Mouse (Mus musculus): ENCODE data around the gene Atrip. TPM values are rescaled to one million over a fixed set of nuclear protein-coding genes. Genes with fewer than 3 reads are reported as not detected.

Gene Atrip
- polyA plus RNA-seq, 1 experiment from 2014 or later, result 33.4 TPM

DNA sequence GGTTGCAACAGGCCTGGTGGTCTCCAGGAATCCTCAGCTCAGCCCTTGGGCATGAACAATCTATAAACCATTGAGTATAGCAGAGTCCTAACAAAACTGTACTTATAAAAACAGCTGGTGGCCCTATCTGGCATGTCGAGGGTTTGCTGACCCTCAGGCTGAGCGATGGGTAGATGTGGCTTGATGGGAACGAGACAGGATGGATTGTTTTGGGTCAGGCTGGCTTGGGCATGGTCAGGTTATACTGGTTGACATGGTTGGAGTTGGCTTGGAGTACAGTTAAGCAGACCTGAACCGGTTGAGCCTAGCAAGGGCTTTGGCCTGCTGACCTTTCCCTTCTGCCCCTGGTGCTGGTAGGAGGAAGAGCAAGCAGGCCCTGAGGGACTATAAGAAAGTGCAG lies 37.2 kb upstream of the Atrip start:
- Histone ChIP-seq H3K4me1 (replicated peaks) (peaks cover 18% of the 10 kb centered on the region), H3K4me2 (no peak overlapping the region), H3K9ac (replicated peaks) (no peak overlapping the region), H3K36me3 (peaks cover 96% of the 10 kb centered on the region), H3K4me3 (replicated peaks) (no peak overlapping the region), H3K27ac (no peak overlapping the region), H3K9me3 (no peaks in the 10 kb centered on the region), H3K27me3 (no peaks in the 10 kb centered on the region)
- 86% methylated on average over 4 of the region's 4 CpGs for WGBS
- ATAC-seq (ENCODE audit: insufficient number of reproducible peaks, insufficient read depth, low FRiP score, low TSS enrichment, low read depth), result no peak

DNA sequence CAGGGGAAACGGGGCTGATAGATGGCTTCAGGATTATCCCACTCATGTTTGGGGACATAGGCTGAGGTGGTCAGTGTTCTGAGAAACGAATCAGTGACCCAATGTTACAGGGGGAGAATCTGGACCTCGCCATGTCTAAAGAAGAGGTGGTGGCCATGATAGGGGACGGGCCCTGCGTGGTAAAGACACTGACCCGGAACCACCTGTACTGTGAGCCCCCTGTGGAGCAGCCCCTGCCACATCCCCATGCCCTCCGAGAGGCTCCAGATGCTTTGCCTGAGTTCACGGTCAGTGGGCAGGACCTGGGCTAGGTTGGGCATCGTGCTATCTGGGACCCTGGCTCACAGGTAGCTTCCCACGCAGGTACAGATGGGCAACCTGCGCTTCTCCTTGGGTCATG lies 36.3 kb upstream of the Atrip start:
- no peaks in the 10 kb centered on the region for H3K9me3 ChIP-seq
- no peak overlapping the region for H3K4me3 ChIP-seq (replicated peaks)
- H3K4me2 ChIP-seq, result no peak overlapping the region
- H3K27me3 ChIP-seq, result no peaks in the 10 kb centered on the region
- 90% methylated on average over 11 of the region's 11 CpGs for WGBS
- no peak overlapping the region for H3K27ac ChIP-seq
- peaks cover 22% of the 10 kb centered on the region for H3K4me1 ChIP-seq (replicated peaks)
- ATAC-seq (ENCODE audit: insufficient number of reproducible peaks, insufficient read depth, low FRiP score, low TSS enrichment, low read depth), result no peak
- peaks cover 96% of the 10 kb centered on the region for H3K36me3 ChIP-seq
- no peak overlapping the region for H3K9ac ChIP-seq (replicated peaks)

DNA sequence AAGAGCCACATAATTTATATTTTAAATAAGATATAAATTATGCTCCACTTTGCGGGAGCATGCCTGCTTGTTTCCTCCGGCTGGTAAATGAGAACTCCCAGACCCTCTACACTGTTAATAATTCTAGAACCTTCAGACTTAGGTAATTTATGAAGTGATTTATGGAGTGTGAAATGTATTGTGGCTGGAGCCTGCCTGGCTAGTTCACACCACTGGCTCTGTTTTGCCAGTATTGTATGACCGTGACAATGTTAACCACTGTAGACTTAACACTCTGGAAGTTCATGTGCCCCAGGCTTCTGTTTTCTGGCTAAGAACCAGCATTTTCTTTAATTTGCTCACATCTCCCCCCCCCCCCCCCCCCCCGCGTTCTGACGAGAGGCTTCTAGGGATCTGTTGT lies 33.4 kb upstream of the Atrip start:
- H3K36me3 ChIP-seq, result peaks cover 96% of the 10 kb centered on the region
- no peaks in the 10 kb centered on the region for H3K9me3 ChIP-seq
- H3K27ac ChIP-seq, result peak overlapping the region; percentile 42
- H3K4me1 ChIP-seq (replicated peaks), result peaks cover 29% of the 10 kb centered on the region
- H3K4me2 ChIP-seq, result no peak overlapping the region
- no peaks in the 10 kb centered on the region for H3K27me3 ChIP-seq
- no peak; the same call in 1 of the 2 replicates for ATAC-seq (ENCODE audit: insufficient number of reproducible peaks, insufficient read depth, low FRiP score, low TSS enrichment, low read depth)
- no peak overlapping the region for H3K9ac ChIP-seq (replicated peaks)
- no peak overlapping the region for H3K4me3 ChIP-seq (replicated peaks)
- 29% methylated on average over 5 of the region's 6 CpGs for WGBS

DNA sequence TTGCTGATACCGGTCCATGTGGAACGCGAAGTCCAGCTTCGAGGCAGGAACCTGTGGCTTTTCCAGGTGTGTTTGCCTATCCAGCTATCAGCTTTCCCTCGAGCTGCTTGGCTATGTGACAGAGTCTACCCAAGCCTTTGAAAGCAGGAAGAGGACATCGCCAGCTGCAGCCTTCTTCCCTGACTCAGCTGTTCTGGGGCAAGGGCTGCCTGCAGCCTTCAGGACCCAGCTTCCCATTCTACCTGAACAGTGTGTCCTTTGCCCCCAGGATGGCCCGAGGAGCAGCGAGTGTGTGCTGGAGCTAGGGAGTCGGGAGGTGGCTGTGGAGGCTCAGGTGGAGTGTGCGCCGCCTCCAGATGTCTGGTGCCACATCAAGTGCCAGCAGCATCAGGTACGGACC lies 31.7 kb upstream of the Atrip start:
- Histone ChIP-seq H3K27ac (no peak overlapping the region), H3K27me3 (no peaks in the 10 kb centered on the region), H3K9ac (replicated peaks) (no peak overlapping the region), H3K4me2 (no peak overlapping the region), H3K9me3 (no peaks in the 10 kb centered on the region), H3K4me1 (replicated peaks) (peaks cover 29% of the 10 kb centered on the region), H3K36me3 (peaks cover 95% of the 10 kb centered on the region), H3K4me3 (replicated peaks) (no peak overlapping the region)
- ATAC-seq (ENCODE audit: insufficient number of reproducible peaks, insufficient read depth, low FRiP score, low TSS enrichment, low read depth), result no peak
- 90% methylated on average over 12 of the region's 12 CpGs for WGBS

DNA sequence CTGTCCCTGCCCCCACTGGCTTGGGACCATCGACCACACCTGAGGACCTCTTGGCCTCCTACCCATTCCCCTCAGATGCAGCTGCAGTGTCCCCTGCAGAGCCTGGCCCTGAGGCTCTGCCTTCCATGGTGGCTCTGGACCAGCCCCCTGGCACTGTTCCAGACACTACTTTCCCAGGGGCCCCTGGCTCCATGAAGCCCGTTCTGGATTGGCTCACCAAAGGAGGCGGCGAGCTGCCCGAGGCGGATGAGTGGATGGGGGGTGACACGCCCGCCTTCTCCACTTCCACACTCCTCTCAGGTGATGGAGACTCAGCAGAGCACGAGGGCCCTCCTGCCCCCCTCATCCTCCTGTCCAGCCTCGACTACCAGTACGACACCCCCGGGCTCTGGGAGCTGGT lies 31.1 kb upstream of the Atrip start:
- Histone ChIP-seq H3K27me3 (no peaks in the 10 kb centered on the region), H3K9ac (replicated peaks) (no peak overlapping the region), H3K4me2 (no peak overlapping the region), H3K9me3 (no peaks in the 10 kb centered on the region), H3K4me3 (replicated peaks) (no peak overlapping the region), H3K4me1 (replicated peaks) (peaks cover 29% of the 10 kb centered on the region), H3K27ac (no peak overlapping the region), H3K36me3 (peaks cover 95% of the 10 kb centered on the region)
- WGBS, result 82% methylated on average over 12 of the region's 12 CpGs
- ATAC-seq (ENCODE audit: insufficient number of reproducible peaks, insufficient read depth, low FRiP score, low TSS enrichment, low read depth), result no peak

DNA sequence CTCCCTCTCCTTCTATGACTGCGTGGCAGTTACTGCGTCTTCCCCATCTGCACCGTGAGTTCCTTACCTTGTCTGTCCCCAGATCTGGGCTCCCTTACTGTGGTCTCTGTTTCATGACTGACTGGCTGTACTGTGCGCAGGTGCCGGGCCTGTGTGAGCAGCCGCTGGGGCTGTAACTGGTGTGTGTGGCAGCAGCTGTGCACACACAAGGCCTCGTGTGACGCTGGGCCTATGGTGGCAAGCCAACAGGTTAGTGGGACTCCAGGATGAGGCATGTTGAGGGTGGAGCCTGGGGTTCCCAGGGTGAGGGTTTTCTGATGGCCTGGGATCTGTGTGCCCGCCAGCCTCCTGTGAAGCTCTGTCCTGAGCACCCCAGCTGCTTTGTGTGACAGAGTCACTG lies 30.2 kb upstream of the Atrip start:
- peaks cover 95% of the 10 kb centered on the region for H3K36me3 ChIP-seq
- no peaks in the 10 kb centered on the region for H3K9me3 ChIP-seq
- no peak overlapping the region; the same call in 1 of the 2 replicates for H3K27ac ChIP-seq
- H3K27me3 ChIP-seq, result no peaks in the 10 kb centered on the region
- peaks cover 36% of the 10 kb centered on the region for H3K4me1 ChIP-seq (replicated peaks)
- no peak overlapping the region for H3K4me3 ChIP-seq (replicated peaks)
- no peak overlapping the region for H3K9ac ChIP-seq (replicated peaks)
- ATAC-seq (ENCODE audit: insufficient number of reproducible peaks, insufficient read depth, low FRiP score, low TSS enrichment, low read depth), result no peak
- 89% methylated on average over 9 of the region's 9 CpGs for WGBS
- no peak overlapping the region for H3K4me2 ChIP-seq

DNA sequence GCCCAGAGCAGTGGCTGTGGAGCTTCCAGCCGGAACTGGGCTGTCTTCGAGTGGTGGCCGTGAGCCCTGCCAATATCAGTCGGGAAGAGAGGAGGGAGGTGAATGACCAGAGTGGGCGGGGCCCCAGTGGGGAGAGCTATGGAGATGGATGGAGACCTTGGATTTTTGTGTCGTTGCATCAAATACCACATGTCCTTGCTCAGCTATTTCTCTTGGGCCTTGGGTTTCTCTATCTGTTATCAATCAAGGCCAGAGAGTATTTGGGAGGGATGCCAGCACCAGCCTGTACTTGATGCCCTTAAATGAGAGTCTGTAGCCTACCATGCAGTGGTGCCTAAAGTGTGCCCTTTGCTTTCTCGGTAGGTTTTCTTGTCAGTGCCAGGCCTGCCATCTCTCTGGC lies 29.3 kb upstream of the Atrip start:
- ATAC-seq (ENCODE audit: insufficient number of reproducible peaks, insufficient read depth, low FRiP score, low TSS enrichment, low read depth), result no peak
- Histone ChIP-seq H3K9me3 (no peaks in the 10 kb centered on the region), H3K4me1 (replicated peaks) (peaks cover 44% of the 10 kb centered on the region), H3K27ac (no peak overlapping the region), H3K36me3 (peaks cover 90% of the 10 kb centered on the region), H3K9ac (replicated peaks) (no peak overlapping the region), H3K27me3 (no peaks in the 10 kb centered on the region), H3K4me2 (no peak overlapping the region), H3K4me3 (replicated peaks) (no peak overlapping the region)
- 82% methylated on average over 7 of the region's 7 CpGs for WGBS

DNA sequence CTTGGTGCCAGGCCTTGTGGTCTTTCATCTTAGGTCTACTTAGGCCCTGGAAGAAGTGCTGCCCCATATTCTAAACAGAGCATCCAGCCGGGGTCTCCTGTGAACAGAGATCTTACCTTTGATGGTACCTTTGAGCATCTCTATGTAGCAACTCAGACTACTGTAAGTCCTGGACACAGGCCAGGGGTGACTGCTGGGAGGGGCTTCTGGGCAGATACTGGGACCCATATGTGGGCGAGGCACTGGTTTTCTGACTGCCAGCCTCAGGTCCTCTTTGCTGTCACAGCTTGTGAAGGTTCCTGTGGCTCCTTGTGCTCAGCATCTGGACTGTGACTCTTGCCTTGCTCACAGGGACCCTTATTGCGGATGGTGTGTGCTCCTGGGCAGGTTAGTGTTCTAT lies 28.6 kb upstream of the Atrip start:
- no peak for ATAC-seq (ENCODE audit: insufficient number of reproducible peaks, insufficient read depth, low FRiP score, low TSS enrichment, low read depth)
- no peak overlapping the region for H3K4me2 ChIP-seq

DNA sequence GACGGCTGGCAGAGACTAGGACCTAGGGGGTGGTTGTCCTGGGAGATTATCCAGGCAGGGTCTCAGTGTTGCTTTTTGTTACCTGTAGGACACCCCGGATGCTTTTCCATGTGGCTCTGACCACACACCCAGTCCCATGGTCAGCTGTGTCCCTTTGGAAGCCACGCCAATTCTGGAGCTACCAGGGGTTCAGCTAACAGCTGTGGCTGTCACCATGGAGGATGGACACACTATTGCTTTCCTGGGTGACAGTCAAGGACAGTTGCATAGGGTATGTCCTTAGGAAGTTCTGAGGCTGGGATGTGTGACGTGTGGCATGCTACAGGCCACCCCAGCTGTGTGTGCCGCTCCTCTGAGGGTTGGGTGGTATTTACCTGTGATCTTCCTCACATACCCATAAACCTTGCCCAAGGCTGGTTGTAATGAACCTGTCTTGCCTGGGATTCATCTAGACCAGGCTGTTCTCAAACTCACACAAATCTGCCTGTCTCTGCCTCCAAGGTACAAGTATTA lies 28.1 kb upstream of the Atrip start:
- H3K9me3 ChIP-seq, result no peaks in the 10 kb centered on the region
- H3K9ac ChIP-seq (replicated peaks), result no peak overlapping the region
- no peaks in the 10 kb centered on the region for H3K27me3 ChIP-seq
- no peak overlapping the region for H3K27ac ChIP-seq
- H3K36me3 ChIP-seq, result peaks cover 81% of the 10 kb centered on the region
- H3K4me3 ChIP-seq (replicated peaks), result no peak overlapping the region
- no peak for ATAC-seq (ENCODE audit: insufficient number of reproducible peaks, insufficient read depth, low FRiP score, low TSS enrichment, low read depth)
- no peak overlapping the region for H3K4me2 ChIP-seq
- H3K4me1 ChIP-seq (replicated peaks), result peaks cover 47% of the 10 kb centered on the region
- WGBS, result 91% methylated on average over 5 of the region's 5 CpGs

More for the DNA sequence above, 28.6 kb upstream of the Atrip start:
- Histone ChIP-seq H3K27me3 (no peaks in the 10 kb centered on the region), H3K9me3 (no peaks in the 10 kb centered on the region), H3K4me1 (replicated peaks) (peaks cover 46% of the 10 kb centered on the region), H3K36me3 (peaks cover 83% of the 10 kb centered on the region), H3K9ac (replicated peaks) (0 out of 2 replicates have a peak overlapping the region, but pooled peaks have one; percentile 4), H3K4me3 (replicated peaks) (no peak overlapping the region), H3K27ac (no peak overlapping the region)
- WGBS, result 92% methylated on average over 3 of the region's 3 CpGs

DNA sequence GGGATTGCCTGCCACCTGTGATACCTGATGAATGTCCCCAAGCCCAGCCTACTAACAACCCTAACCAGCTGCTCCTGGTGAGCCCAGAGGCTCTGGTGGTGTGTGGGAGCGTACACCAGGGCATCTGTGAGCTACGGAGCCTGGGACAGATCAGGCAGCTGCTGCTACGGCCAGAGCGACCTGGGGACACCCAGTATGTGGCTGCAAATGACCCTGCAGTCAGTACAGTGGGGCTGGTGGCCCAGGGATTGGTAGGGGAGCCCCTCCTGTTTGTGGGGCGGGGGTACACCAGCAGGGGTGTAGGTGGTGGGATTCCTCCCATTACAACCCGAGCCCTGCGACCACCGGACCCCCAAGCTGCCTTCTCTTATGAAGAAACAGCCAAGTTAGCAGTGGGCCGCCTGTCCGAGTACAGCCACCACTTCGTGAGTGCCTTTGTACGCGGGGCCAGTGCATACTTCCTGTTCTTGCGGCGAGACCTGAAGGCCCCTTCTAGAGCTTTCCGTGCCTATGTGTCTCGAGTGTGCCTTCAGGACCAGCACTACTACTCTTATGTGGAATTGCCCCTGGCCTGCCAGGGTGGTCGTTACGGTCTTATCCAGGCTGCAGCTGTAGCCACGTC lies 26.5 kb upstream of the Atrip start:
- no peak for ATAC-seq (ENCODE audit: insufficient number of reproducible peaks, insufficient read depth, low FRiP score, low TSS enrichment, low read depth)
- 85% methylated on average over 20 of the region's 20 CpGs for WGBS
- Histone ChIP-seq H3K9me3 (no peaks in the 10 kb centered on the region), H3K36me3 (peaks cover 65% of the 10 kb centered on the region), H3K4me2 (no peak overlapping the region), H3K27me3 (no peaks in the 10 kb centered on the region), H3K9ac (replicated peaks) (no peak overlapping the region), H3K27ac (0 out of 2 replicates have a peak overlapping the region, but pooled peaks have one; percentile 23), H3K4me3 (replicated peaks) (no peak overlapping the region), H3K4me1 (replicated peaks) (peaks cover 44% of the 10 kb centered on the region)

DNA sequence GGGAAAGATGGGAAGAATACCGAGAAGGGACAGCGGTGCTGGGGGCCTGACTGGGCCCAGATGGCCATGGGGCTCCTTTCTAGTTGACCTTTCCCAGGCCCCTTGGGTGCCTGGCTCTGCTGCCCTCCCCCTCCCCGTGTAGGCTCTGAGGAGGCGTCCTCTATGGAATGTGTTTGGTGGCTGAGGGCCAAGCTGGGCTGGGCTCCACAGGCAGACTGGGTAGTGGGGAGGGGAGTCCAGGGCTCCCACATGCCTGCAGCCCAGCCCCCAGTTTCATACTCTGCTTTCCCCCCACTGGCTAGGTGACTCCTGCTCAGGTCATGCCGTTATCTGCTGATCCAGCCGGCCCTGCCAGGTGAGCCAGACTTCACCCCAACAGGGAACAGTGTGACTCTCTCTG lies 25.0 kb upstream of the Atrip start:
- Histone ChIP-seq H3K4me1 (replicated peaks) (peaks cover 45% of the 10 kb centered on the region), H3K36me3 (peaks cover 51% of the 10 kb centered on the region), H3K27ac (peak overlapping the region; percentile 100), H3K4me2 (peak overlapping the region; percentile 93), H3K4me3 (replicated peaks) (peak overlapping the region; percentile 11; the same call in 1 of the 2 replicates), H3K27me3 (no peaks in the 10 kb centered on the region), H3K9me3 (no peaks in the 10 kb centered on the region), H3K9ac (replicated peaks) (peak overlapping the region; percentile 42)
- ATAC-seq (ENCODE audit: insufficient number of reproducible peaks, insufficient read depth, low FRiP score, low TSS enrichment, low read depth), result no peak
- WGBS, result 57% methylated on average over 5 of the region's 6 CpGs

DNA sequence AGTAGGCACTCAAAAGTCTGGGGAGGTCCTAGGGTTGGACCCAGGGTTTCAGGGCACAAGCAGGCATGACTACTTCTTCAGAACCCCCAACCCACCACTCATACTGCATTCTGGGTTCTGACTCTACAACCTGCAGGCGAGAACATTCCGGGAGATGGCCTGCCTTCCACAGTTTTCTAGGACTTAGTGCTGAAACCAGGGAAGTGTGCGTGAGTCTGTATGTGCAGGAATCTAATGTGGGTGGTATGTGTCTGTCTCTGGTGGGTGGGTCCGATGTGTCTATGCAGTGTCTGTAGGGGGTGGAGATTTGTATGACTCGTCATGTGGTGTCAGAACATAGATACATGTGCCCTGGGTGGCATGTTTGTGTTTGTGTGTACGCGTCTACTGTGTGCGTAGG lies 24.4 kb upstream of the Atrip start:
- no peaks in the 10 kb centered on the region for H3K9me3 ChIP-seq
- H3K4me1 ChIP-seq (replicated peaks), result peaks cover 50% of the 10 kb centered on the region
- H3K4me3 ChIP-seq (replicated peaks), result peak overlapping the region; percentile 77
- no peaks in the 10 kb centered on the region for H3K27me3 ChIP-seq
- H3K4me2 ChIP-seq, result peak overlapping the region; percentile 93
- no peak for ATAC-seq (ENCODE audit: insufficient number of reproducible peaks, insufficient read depth, low FRiP score, low TSS enrichment, low read depth)
- peak overlapping the region; percentile 100 for H3K27ac ChIP-seq
- peaks cover 45% of the 10 kb centered on the region for H3K36me3 ChIP-seq
- H3K9ac ChIP-seq (replicated peaks), result no peak overlapping the region; the same call in 1 of the 2 replicates
- 92% methylated on average over 8 of the region's 8 CpGs for WGBS

Data from limb, embryonic 12.5 days (tissue).